Mouse (Mus musculus) hindbrain, embryonic 15.5 days (tissue): ENCODE results near the gene Zfp970. TPM values are rescaled to one million over a fixed set of nuclear protein-coding genes. Genes with fewer than 3 reads are reported as not detected.
"Not testable (repeated sequence)": the region's sequence is repeated elsewhere in the genome, so short reads cannot be mapped to it uniquely, and the experiment has no call there.

ENCODE experiments used
- ATAC-seq: fragments of 200-750 bp; cut with Nextera tagmentation; 2 replicates; pipeline ENCODE4 v1.8.0; 2017; ENCODE audit warnings: low read depth, moderate number of reproducible peaks, moderate TSS enrichment; ENCODE audit not compliant: low FRiP score
- H3K27ac ChIP-seq: fragments of 300-500 bp; sonication (generic); replicated peaks from 2 replicates; pipeline ENCODE4 v1.5.1; 2015; ENCODE audit warnings: mild to moderate bottlenecking, inconsistent platforms
- H3K27me3 ChIP-seq: fragments of 300-500 bp; sonication (generic); 2 replicates; pipeline ENCODE4 v1.6.1; 2015; ENCODE audit warnings: control low read depth, inconsistent platforms
- H3K36me3 ChIP-seq: fragments of 300-500 bp; sonication (generic); 2 replicates; pipeline ENCODE4 v1.6.1; 2015; ENCODE audit warnings: control low read depth, inconsistent platforms
- H3K4me1 ChIP-seq: fragments of 300-500 bp; sonication (generic); replicated peaks from 2 replicates; pipeline ENCODE4 v1.6.1; 2015; ENCODE audit warnings: control low read depth, inconsistent platforms
- H3K4me2 ChIP-seq: fragments of 300-500 bp; sonication (generic); 2 replicates; pipeline ENCODE4 v1.6.1; 2015; ENCODE audit warnings: moderate library complexity, mild to moderate bottlenecking, inconsistent platforms
- H3K4me3 ChIP-seq: fragments of 300-500 bp; sonication (generic); 2 replicates; pipeline ENCODE4 v1.5.1; 2015; ENCODE audit warnings: mild to moderate bottlenecking, inconsistent platforms
- H3K9ac ChIP-seq: fragments of 300-500 bp; sonication (generic); 2 replicates; pipeline ENCODE4 v1.6.1; 2015; ENCODE audit warnings: inconsistent platforms
- H3K9me3 ChIP-seq: fragments of 300-500 bp; sonication (generic); 2 replicates; pipeline ENCODE4 v1.6.1; 2016; ENCODE audit warnings: control low read depth, inconsistent platforms
- WGBS: fragments of 180-500 bp; shearing (Covaris S2); methylation state at CpG from one replicate; pipeline ENCODE4 v1.1.7; 2015; 5-methylcytosine and 5-hydroxymethylcytosine counted together
- polyA plus RNA-seq: library from polyadenylated mRNA; unstranded; fragments of >200 nt; fragmentation: Nextera tagmentation; extraction: Ambion mirVana; gene quantifications from 2 replicates; pipeline ENCODE4 v1.2.1, GENCODE M21; 2015

Gene Zfp970
- polyA plus RNA-seq, 1 experiment from 2014 or later, result 6.2 TPM

DNA sequence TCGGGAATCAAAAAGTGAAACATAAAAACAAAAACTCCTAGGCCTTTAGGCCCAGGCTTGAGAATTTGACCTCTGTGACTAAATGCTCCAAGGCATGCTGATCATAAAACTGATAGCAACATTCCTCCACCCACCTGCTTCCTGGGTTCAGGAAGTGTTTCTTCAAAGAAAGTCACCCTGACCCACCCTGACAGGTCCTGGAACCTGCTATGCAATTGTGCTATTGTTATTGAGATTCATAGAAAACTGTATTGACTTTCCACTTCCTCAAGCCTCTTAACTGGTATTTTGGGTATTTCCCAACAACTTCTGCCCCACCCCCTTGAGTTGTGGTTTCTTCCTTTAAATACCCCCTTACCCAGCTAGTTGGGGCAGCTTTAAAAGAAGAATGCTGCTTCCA, 54.4 kb downstream of the Zfp970 start:
- not testable (repeated sequence) for H3K9ac ChIP-seq, H3K4me1 ChIP-seq, H3K4me2 ChIP-seq, H3K27ac ChIP-seq, ATAC-seq, H3K27me3 ChIP-seq, H3K36me3 ChIP-seq, H3K9me3 ChIP-seq, H3K4me3 ChIP-seq
- 92% methylated on average over 1 of the region's 1 CpGs for WGBS

DNA sequence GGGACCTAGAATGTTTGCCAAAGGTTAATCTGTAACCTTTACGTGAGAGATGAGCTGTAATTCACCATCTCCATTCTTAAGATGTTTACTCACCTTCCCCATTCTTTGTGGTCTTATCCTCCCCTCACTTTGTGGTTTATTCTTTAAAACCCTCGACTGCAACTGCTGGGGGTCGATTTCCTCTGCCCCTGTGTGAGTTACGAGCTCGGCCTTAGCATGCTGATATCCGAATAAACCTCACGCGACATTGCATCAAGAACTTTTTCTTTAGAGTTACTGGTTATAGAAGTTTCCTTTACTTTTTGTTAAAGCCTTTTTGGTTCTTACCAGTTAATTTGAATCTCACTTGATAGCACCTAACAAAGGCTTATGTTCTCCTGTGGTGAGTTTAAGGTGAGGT, 55.5 kb downstream of the Zfp970 start:
- Histone ChIP-seq H3K9ac (no peak overlapping the region), H3K27me3 (no peaks in the 10 kb centered on the region), H3K9me3 (no peaks in the 10 kb centered on the region; the same call in none of the 2 replicates), H3K4me1 (no peaks in the 10 kb centered on the region), H3K4me3 (no peak overlapping the region), H3K36me3 (no peaks in the 10 kb centered on the region), H3K4me2 (no peak overlapping the region), H3K27ac (no peak overlapping the region)
- 86% methylated on average over 8 of the region's 8 CpGs for WGBS
- no peak for ATAC-seq

DNA sequence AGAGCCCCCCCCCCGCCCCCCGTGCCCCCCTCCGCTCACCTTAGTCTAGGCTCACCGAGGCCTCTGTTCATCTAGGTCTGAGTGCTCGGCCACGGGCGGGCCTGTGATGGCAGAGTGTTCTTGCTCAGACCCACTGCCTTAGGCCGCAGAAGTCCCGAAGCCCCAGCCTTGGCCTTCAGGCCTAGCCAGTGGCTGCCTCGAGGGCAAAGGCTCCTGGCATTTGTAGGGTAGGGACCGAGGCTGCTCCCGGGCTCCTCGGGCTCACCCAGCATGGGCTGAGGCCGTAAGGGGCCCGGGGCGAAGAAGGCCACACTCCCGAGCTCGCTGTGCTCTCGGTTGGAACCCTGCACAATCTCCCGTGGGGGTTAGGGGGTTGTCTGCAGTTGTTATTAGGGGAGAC, 58.5 kb downstream of the Zfp970 start:
- no peaks in the 10 kb centered on the region; the same call in none of the 2 replicates for H3K9me3 ChIP-seq
- H3K4me3 ChIP-seq, result no peak overlapping the region
- no peaks in the 10 kb centered on the region for H3K4me1 ChIP-seq
- no peak overlapping the region for H3K27ac ChIP-seq
- no peak overlapping the region for H3K9ac ChIP-seq
- no peak overlapping the region for H3K4me2 ChIP-seq
- no peaks in the 10 kb centered on the region for H3K27me3 ChIP-seq
- ATAC-seq, result no peak
- H3K36me3 ChIP-seq, result no peaks in the 10 kb centered on the region
- WGBS, result 91% methylated on average over 20 of the region's 20 CpGs

DNA sequence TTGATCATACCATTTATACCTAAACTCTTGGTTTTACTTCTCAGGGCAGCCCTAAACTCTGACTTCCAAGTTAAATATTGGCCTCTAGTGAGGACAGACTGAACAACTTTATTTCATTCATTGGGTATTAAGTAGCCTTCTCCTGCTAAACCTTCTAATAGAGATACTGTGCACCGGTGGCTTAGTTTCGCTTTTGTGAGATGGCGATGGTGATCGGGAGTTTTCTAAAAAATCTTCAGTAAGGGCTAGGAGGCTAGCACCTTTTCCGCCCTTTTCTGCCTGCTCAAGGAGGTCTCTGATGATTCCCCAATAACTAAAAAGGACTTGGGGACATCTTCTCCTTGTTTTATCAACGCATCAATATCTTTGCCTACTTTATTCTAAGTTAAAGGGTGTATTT, 59.1 kb downstream of the Zfp970 start:
- H3K4me2 ChIP-seq, H3K9ac ChIP-seq, ATAC-seq, H3K27ac ChIP-seq, H3K4me3 ChIP-seq, H3K36me3 ChIP-seq, H3K27me3 ChIP-seq, H3K9me3 ChIP-seq, H3K4me1 ChIP-seq: not testable (repeated sequence)
- WGBS, result 91% methylated on average over 6 of the region's 6 CpGs

DNA sequence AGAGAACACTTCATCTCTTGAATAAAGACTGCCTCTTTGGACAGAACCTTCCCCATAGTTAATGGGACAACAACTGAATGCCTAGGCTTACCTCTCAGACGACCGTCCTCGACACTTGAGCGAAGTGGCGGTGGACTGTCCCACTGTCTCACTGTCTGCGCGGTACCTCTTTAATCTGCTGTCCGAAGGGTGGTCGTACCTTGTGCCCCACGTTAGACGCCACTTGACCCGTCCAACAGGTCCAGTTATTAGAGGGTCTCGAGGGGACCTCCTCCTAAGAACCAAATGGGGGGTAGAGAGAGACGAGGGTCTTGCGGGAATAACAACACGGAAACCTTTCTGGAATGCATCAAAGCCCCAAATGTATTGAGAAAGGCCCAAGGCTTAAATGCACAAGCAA, 59.6 kb downstream of the Zfp970 start:
- H3K9me3 ChIP-seq, ATAC-seq, H3K4me3 ChIP-seq, H3K4me2 ChIP-seq, H3K36me3 ChIP-seq, H3K4me1 ChIP-seq, H3K27me3 ChIP-seq, H3K27ac ChIP-seq, H3K9ac ChIP-seq: not testable (repeated sequence)
- WGBS, result 93% methylated on average over 16 of the region's 16 CpGs

Other genes with a start within 250 kb of the Zfp970 start
- gene Gm14409, start 197.7 kb upstream of the Zfp970 start, polyA plus RNA-seq, result not detected in 2 replicates
- 0.13 and 0.56 TPM in 2 replicates for gene Gm14412, start 140.4 kb upstream of the Zfp970 start, polyA plus RNA-seq
- gene Gm14418, start 66.4 kb upstream of the Zfp970 start, polyA plus RNA-seq, result 6.0 and 10.6 TPM in 2 replicates
- 3.2 and 3.3 TPM in 2 replicates for gene Gm14403, start 33.5 kb downstream of the Zfp970 start, polyA plus RNA-seq
- gene Gm14406, start 113.5 kb downstream of the Zfp970 start, polyA plus RNA-seq, result not detected in 2 replicates